Mouse (Mus musculus): ENCODE data around the gene Ubc. TPM values are rescaled to one million over a fixed set of nuclear protein-coding genes. Genes with fewer than 3 reads are reported as not detected.
"Not testable (repeated sequence)": the region's sequence is repeated elsewhere in the genome, so short reads cannot be mapped to it uniquely, and the experiment has no call there.

Ubc gene
- polyA plus RNA-seq (2015; fragmentation: Nextera tagmentation; extraction: Ambion mirVana) = 875 and 888 TPM in 2 replicates

- H3K27me3 ChIP-seq (replicated peaks) = no peaks in the 10 kb centered on the region
- peak within 1 kb of the TSS; percentile 88 for H3K4me2 ChIP-seq (replicated peaks)
- peak within 1 kb of the TSS; percentile 94 for H3K27ac ChIP-seq
- ATAC-seq = peak; percentile 55
- H3K9ac ChIP-seq = peak within 1 kb of the TSS; percentile 96
- peaks cover 15% of the 10 kb centered on the region for H3K4me1 ChIP-seq (replicated peaks)
- WGBS = under 1% methylated on average over 69 of the region's 69 CpGs
- peaks cover 8% of the 10 kb centered on the region; the same call in 1 of the 2 replicates for H3K36me3 ChIP-seq
- H3K4me3 ChIP-seq (replicated peaks) = peak within 1 kb of the TSS; percentile 91
- H3K9me3 ChIP-seq = no peaks in the 10 kb centered on the region
Observed at GRCm38 (mm10) chr5:125389579-125390441, at the start of gene Ubc. TSS of gene Ubc (minus strand) at chr5:125390202.

GRCm38 (mm10) chr5:125434347-125434746 lies 44.3 kb upstream of the Ubc start:
- Histone ChIP-seq H3K4me2 (replicated peaks) (peak overlapping the region; percentile 85), H3K4me3 (replicated peaks) (peak overlapping the region; percentile 93), H3K36me3 (peaks cover 19% of the 10 kb centered on the region)
- not testable (repeated sequence) for H3K27ac ChIP-seq; ATAC-seq; H3K27me3 ChIP-seq (replicated peaks); H3K9me3 ChIP-seq; H3K4me1 ChIP-seq (replicated peaks); H3K9ac ChIP-seq
- 57% methylated on average over 15 of the region's 15 CpGs for WGBS

- Histone ChIP-seq H3K36me3 (peaks cover 23% of the 10 kb centered on the region), H3K4me2 (replicated peaks) (peak within 1 kb of the TSS; percentile 85), H3K27ac (peak within 1 kb of the TSS; percentile 71), H3K27me3 (replicated peaks) (no peaks in the 10 kb centered on the region), H3K9ac (peak within 1 kb of the TSS; percentile 98), H3K4me3 (replicated peaks) (peak within 1 kb of the TSS; percentile 93), H3K9me3 (no peaks in the 10 kb centered on the region), H3K4me1 (replicated peaks) (peaks cover 6% of the 10 kb centered on the region; the same call in 1 of the 2 replicates)
- ATAC-seq = peak; percentile 95
- 0% methylated on average over 46 of the region's 46 CpGs for WGBS
Observed at GRCm38 (mm10) chr5:125433793-125434337, 43.9 kb upstream of the Ubc start, which contains the start of gene Dhx37. TSS of gene Dhx37 (minus strand) at chr5:125434121.

GRCm38 (mm10) chr5:125432324-125432723 lies 42.3 kb upstream of the Ubc start:
- not testable (repeated sequence) for H3K27ac ChIP-seq; ATAC-seq; H3K9me3 ChIP-seq; H3K4me1 ChIP-seq (replicated peaks); H3K4me3 ChIP-seq (replicated peaks); H3K9ac ChIP-seq; H3K27me3 ChIP-seq (replicated peaks)
- Histone ChIP-seq H3K4me2 (replicated peaks) (peak overlapping the region; percentile 85; the same call in 1 of the 2 replicates), H3K36me3 (peaks cover 33% of the 10 kb centered on the region)
- 88% methylated on average over 2 of the region's 2 CpGs for WGBS

DNA sequence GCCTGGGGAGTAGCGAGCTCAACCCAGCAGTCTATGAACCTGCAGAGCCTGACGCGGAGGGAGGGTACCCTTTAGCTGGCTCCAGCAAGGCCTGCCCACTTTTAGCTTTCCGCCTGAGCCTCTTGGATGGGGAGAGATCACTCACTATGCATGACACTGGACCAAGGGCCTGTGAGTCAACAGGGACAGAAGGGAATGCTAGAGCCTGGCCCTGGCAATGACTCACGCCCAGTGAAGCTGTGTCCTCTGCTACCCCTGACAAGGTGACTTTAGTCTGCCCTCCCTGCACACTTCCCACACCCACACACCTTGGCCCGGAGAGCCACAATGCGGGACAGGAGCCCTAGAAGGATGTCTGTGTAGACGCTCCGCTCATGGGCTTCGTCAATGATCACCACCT lies 36.3 kb upstream of the Ubc start:
- ATAC-seq = no peak
- Histone ChIP-seq H3K4me3 (replicated peaks) (no peak overlapping the region), H3K4me2 (replicated peaks) (no peak overlapping the region), H3K9me3 (no peaks in the 10 kb centered on the region), H3K4me1 (replicated peaks) (no peaks in the 10 kb centered on the region), H3K36me3 (peaks cover 76% of the 10 kb centered on the region), H3K9ac (no peak overlapping the region), H3K27ac (no peak overlapping the region), H3K27me3 (replicated peaks) (no peaks in the 10 kb centered on the region)
- WGBS = 96% methylated on average over 10 of the region's 10 CpGs

DNA sequence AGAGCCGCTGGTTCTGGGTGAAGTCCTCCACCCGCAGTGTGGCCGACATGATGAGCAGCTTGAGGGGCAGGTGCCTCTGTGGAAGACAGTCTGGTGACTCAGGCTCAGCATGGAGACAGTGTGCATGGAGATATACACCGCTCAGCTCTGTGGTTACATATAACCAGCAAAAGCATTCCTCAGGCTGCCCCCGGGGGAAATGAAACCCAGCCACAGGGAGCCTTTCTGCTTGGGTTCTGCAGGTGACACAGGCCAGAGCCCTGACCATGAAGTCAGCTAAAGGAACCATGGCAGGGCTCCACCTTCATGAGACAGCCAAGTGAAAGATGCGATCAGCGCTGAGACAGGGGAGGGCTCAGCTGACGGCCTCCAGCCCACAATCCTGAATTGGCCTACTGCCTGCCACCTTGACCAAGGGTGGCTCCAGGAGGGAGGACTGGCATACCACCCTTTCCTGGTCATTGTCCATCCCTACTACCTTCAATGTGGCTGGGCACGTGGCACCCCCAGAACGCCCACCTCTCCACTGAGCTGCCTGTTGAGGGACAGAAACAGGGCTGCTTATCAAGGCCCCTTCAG lies 35.8 kb upstream of the Ubc start:
- Histone ChIP-seq H3K9me3 (no peaks in the 10 kb centered on the region), H3K4me2 (replicated peaks) (no peak overlapping the region), H3K36me3 (peaks cover 76% of the 10 kb centered on the region), H3K27me3 (replicated peaks) (no peaks in the 10 kb centered on the region), H3K9ac (no peak overlapping the region), H3K27ac (no peak overlapping the region), H3K4me3 (replicated peaks) (no peak overlapping the region), H3K4me1 (replicated peaks) (no peaks in the 10 kb centered on the region)
- ATAC-seq = no peak
- 93% methylated on average over 10 of the region's 10 CpGs for whole genome bisulfite sequencing

DNA sequence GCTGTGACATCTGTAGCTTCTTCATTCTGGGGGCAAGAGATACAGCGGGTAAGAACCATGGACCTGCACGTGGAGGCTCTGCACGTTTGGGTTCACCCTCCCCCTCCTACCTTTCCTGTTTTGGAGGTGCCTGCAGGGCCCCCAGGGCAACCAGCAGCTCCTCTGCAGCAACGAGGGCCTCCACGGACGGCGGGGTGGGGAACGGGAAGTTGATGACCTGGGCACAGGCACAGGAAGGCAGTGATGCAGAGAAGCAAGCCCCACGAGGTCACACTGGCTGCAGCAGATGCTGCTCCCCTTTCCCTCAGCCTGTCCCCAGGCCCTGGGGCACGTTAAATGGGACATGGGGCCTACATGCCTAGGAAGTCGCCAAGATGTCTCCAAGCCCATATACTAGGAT lies 29.1 kb upstream of the Ubc start:
- H3K4me3 ChIP-seq (replicated peaks) = no peak overlapping the region
- H3K27ac ChIP-seq = no peak overlapping the region
- no peaks in the 10 kb centered on the region for H3K9me3 ChIP-seq
- 82% methylated on average over 11 of the region's 11 CpGs for WGBS
- no peak overlapping the region for H3K9ac ChIP-seq
- H3K36me3 ChIP-seq = peaks cover 74% of the 10 kb centered on the region
- no peak overlapping the region for H3K4me2 ChIP-seq (replicated peaks)
- H3K4me1 ChIP-seq (replicated peaks) = no peaks in the 10 kb centered on the region
- no peaks in the 10 kb centered on the region for H3K27me3 ChIP-seq (replicated peaks)
- ATAC-seq = no peak

DNA sequence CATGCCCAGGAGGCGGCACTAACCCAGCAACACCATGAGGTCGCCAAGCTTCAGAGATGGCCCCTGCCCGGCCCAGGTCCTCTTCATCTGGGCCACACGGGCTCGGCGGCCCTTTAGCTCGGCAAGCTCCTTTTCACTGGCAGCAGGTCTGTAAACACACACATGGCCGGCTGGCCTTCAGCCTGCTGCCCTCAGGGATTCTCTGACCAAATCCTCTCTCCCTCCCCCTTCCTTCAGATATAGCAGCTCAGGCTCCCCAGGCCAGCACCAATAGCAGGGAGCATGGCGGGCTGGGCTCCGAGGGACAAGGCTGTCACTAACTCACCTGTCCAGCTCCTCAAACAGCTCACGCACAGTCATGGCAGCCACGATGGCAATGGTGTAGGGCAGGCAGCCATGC lies 28.6 kb upstream of the Ubc start:
- no peak overlapping the region for H3K9ac ChIP-seq
- H3K36me3 ChIP-seq = peaks cover 77% of the 10 kb centered on the region
- no peaks in the 10 kb centered on the region for H3K27me3 ChIP-seq (replicated peaks)
- no peaks in the 10 kb centered on the region for H3K9me3 ChIP-seq
- H3K4me1 ChIP-seq (replicated peaks) = no peaks in the 10 kb centered on the region
- no peak overlapping the region for H3K4me2 ChIP-seq (replicated peaks)
- WGBS = 86% methylated on average over 12 of the region's 12 CpGs
- no peak overlapping the region for H3K4me3 ChIP-seq (replicated peaks)
- no peak for ATAC-seq
- H3K27ac ChIP-seq = no peak overlapping the region

DNA sequence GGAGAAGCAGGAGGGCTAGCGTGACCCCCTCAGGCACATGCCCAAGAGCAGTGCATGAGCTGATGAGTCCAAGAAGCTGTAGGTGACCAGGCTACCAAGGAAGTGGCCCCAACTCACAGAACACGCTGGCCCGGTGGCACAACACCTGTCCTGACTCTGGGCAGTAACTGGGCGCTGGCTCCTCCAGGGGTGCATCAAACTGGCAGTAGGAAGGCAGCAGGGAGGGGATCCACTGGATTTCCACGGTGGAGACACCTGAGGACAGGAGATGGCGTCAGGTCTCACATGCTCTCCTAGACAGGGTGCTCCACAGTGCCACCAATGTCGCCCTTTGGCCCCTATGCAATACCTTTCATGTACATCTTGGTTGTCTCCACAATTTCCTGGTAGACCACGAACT lies 26.2 kb upstream of the Ubc start:
- Histone ChIP-seq H3K9me3 (no peaks in the 10 kb centered on the region), H3K27ac (no peak overlapping the region), H3K4me2 (replicated peaks) (no peak overlapping the region), H3K4me1 (replicated peaks) (no peaks in the 10 kb centered on the region), H3K9ac (no peak overlapping the region), H3K36me3 (peaks cover 62% of the 10 kb centered on the region), H3K4me3 (replicated peaks) (no peak overlapping the region), H3K27me3 (replicated peaks) (no peaks in the 10 kb centered on the region)
- no peak for ATAC-seq
- 93% methylated on average over 8 of the region's 8 CpGs for WGBS

DNA sequence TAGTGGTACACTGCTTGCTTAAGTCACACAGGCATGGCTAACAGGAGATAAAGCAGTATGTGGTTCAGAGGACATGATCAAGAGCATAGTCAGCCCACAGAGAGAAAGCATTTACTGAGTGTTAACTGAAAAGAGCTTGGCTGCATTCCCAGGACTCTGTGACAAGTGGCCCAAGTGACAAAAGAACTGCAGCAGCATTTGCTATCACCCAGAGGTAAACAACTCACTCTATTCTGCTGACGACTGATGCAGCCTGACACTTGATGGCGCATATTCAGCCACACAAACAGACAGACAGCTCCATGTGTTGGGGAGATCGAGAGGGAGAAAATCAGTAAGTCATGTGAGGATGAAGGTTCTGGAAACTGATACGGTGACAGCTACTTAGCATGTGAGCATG lies 23.8 kb upstream of the Ubc start:
- H3K4me1 ChIP-seq (replicated peaks) = peaks cover 6% of the 10 kb centered on the region; the same call in 1 of the 2 replicates
- no peak overlapping the region for H3K4me2 ChIP-seq (replicated peaks)
- 84% methylated on average over 4 of the region's 4 CpGs for WGBS
- no peak overlapping the region for H3K4me3 ChIP-seq (replicated peaks)
- H3K9me3 ChIP-seq = no peaks in the 10 kb centered on the region
- H3K36me3 ChIP-seq = peaks cover 45% of the 10 kb centered on the region
- H3K27ac ChIP-seq = no peak overlapping the region
- no peak for ATAC-seq
- H3K9ac ChIP-seq = no peak overlapping the region
- H3K27me3 ChIP-seq (replicated peaks) = no peaks in the 10 kb centered on the region

DNA sequence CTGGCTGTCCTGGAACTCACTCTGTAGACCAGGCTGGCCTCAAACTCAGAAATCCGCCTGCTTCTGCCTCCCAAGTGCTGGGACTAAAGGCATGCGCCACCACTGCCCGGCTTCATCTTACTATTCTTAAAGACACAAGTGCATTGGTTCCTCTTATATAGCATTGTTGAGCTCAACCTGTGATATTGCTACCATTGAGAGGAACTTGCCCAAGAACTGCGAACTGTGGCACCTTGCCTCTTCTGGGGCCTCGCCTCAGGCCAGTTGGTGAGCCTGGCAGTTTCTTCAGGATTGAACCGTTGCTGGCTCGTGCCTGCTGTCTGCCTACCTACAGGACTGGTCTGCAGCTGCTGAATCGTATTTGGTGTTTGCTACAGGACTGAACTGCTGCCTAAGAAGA lies 22.5 kb upstream of the Ubc start:
- WGBS = 91% methylated on average over 8 of the region's 8 CpGs
- not testable (repeated sequence) for H3K9me3 ChIP-seq; H3K4me3 ChIP-seq (replicated peaks); H3K4me1 ChIP-seq (replicated peaks); H3K4me2 ChIP-seq (replicated peaks); H3K9ac ChIP-seq; H3K27me3 ChIP-seq (replicated peaks); H3K27ac ChIP-seq; ATAC-seq
- peaks cover 35% of the 10 kb centered on the region for H3K36me3 ChIP-seq

DNA sequence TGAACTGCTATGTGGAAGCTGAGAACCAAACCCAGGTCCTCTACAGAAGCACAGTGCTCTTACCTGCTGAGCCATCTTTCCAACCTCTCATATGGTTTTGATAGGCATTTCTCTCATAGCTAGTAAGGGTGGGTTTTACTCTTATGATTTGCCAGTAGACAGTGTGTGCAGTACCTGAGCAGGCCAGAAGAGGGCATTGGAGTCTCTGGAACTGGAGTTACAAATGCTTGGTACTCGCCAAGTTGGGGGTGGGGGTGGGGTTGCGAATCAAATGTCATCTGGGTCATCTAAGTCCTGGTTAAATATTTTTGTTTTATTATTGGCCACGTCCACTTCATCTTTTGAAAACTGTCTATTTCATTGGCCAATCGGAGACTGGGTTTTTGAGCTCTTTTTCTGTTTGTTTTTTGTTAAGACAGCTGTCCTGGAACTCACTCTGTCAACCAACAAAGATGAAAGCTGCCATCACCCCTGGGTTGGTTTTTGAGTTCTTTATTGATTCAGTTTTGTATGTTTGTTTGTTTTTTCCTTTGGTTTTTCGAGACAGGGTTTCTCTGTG lies 22.0 kb upstream of the Ubc start:
- ATAC-seq = no peak
- Histone ChIP-seq H3K4me1 (replicated peaks) (peaks cover 10% of the 10 kb centered on the region), H3K4me3 (replicated peaks) (no peak overlapping the region), H3K36me3 (peaks cover 31% of the 10 kb centered on the region), H3K4me2 (replicated peaks) (no peak overlapping the region), H3K27me3 (replicated peaks) (no peaks in the 10 kb centered on the region), H3K9me3 (no peaks in the 10 kb centered on the region), H3K9ac (no peak overlapping the region), H3K27ac (no peak overlapping the region)
- 67% methylated on average over 5 of the region's 5 CpGs for WGBS
